Mouse (Mus musculus) midbrain, embryonic 12.5 days (tissue): ENCODE results near the gene Fbp1. TPM values are rescaled to one million over a fixed set of nuclear protein-coding genes. Genes with fewer than 3 reads are reported as not detected.
"Not testable (repeated sequence)": the region's sequence is repeated elsewhere in the genome, so short reads cannot be mapped to it uniquely, and the experiment has no call there.

Experiments
- ATAC-seq: fragments of 200-750 bp; cut with Nextera tagmentation; 2 replicates; pipeline ENCODE4 v1.8.0; 2017; ENCODE audit warnings: low read depth, moderate TSS enrichment, moderate library complexity; ENCODE audit not compliant: low FRiP score
- H3K27ac ChIP-seq: fragments of 300-500 bp; sonication (generic); replicated peaks from 2 replicates; pipeline ENCODE4 v1.5.1; 2016; ENCODE audit warnings: mild to moderate bottlenecking
- H3K27me3 ChIP-seq: fragments of 300-500 bp; sonication (generic); 2 replicates; pipeline ENCODE4 v1.6.1; 2016; ENCODE audit warnings: mild to moderate bottlenecking
- H3K36me3 ChIP-seq: fragments of 300-500 bp; sonication (generic); 2 replicates; pipeline ENCODE4 v1.6.1; 2016
- H3K4me1 ChIP-seq: fragments of 300-500 bp; sonication (generic); 2 replicates; pipeline ENCODE4 v1.6.1; 2016
- H3K4me2 ChIP-seq: fragments of 300-500 bp; sonication (generic); replicated peaks from 2 replicates; pipeline ENCODE4 v1.6.1; 2016; ENCODE audit warnings: mild to moderate bottlenecking, moderate library complexity
- H3K4me3 ChIP-seq: fragments of 300-500 bp; sonication (generic); 2 replicates; pipeline ENCODE4 v1.5.1; 2016; ENCODE audit warnings: mild to moderate bottlenecking
- H3K9ac ChIP-seq: fragments of 300-500 bp; sonication (generic); replicated peaks from 2 replicates; pipeline ENCODE4 v1.6.1; 2016; ENCODE audit warnings: mild to moderate bottlenecking, moderate library complexity
- H3K9me3 ChIP-seq: fragments of 300-500 bp; sonication (generic); 2 replicates; pipeline ENCODE4 v1.6.1; 2016; ENCODE audit warnings: mild to moderate bottlenecking
- WGBS: fragments of 180-500 bp; shearing (Covaris S2); methylation state at CpG from one replicate; pipeline ENCODE4 v1.1.7; 2016; 5-methylcytosine and 5-hydroxymethylcytosine counted together
- polyA plus RNA-seq: library from polyadenylated mRNA; unstranded; fragments of >200 nt; fragmentation: Nextera tagmentation; extraction: Ambion mirVana; gene quantifications from 2 replicates; pipeline ENCODE4 v1.2.1, GENCODE M21; 2016

Gene Fbp1
- polyA plus RNA-seq, 1 experiment from 2014 or later: not detected

DNA sequence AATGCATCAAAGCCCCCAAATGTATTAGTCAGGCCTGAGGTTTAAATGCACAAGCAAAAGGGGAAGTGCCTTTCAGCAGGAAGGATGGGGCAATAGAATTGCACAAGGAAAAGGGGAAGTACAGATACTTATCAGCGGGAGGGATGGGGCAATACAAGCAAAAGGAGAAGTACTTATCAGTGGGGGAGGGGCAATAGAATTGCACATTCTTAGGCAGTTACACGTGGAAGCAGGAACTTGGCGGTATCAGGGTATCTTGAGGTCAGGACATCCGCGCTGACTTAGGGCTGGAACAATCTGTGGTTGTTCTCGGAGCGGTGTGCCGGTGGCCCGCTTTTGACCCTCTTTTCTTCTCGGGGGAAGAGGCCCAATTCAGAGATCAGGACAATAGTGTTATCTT, 28.8 kb downstream of the Fbp1 start:
- WGBS: 86% methylated on average over 10 of the region's 10 CpGs
- ATAC-seq, H3K4me2 ChIP-seq: not testable (repeated sequence)

DNA sequence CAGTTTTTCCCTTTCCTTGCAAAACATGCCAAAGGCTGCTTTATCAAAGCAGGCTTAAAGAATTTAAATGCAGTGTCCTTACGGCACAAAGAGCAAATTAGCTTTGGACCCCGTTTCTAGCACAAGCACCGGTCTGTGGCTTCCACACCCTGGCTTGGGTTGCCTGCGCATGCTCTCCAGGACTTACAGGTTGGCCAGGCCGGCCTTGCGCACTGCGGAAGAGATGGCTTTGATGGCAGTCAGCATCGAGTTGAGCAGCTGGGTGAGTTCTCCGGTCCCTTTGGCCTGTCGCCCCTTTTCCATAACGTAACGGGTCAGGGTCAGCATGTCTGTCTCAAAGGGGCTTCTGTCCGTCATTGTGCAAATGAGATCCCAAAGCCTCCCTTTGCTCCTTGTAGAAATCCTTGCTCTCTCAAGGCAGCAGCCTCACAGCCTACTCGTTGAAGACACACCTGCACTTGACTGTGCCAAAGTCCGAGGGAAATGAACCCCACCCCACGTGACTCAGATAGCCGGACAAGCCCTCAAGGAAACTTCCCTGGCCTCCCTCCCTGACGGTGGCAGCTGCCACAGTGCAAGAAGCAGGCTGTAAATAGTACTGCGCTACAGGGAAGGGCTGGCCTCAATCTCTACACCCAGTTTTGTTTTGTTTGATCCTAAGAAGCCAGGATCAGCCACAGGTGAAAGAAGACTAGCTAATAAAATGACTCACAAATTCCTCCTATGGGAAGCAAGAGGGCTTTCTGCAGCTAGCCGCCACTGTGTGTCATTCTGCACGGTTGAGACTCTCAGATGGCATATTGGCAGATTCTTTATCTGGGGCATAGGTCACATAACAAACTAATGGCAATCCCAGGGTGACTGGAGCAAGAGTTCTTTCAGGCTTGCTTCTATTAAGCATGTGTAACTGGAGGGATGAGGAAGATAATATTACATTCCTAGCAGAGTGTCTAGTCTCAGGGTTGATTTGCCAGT, 29.9 kb downstream of the Fbp1 start, which contains the start of gene Fbp2:
TSS of gene Fbp2 (minus strand) at position 482 of the 975 bp plus-strand sequence.
- Histone ChIP-seq H3K9ac (no peak within 1 kb of the TSS), H3K27ac (no peak within 1 kb of the TSS), H3K4me3 (no peak within 1 kb of the TSS), H3K4me1 (peaks cover 4% of the 10 kb centered on the region; the same call in 1 of the 2 replicates), H3K27me3 (peaks cover 4% of the 10 kb centered on the region; the same call in 1 of the 2 replicates), H3K4me2 (no peak within 1 kb of the TSS), H3K9me3 (no peaks in the 10 kb centered on the region), H3K36me3 (no peaks in the 10 kb centered on the region)
- WGBS: 77% methylated on average over 21 of the region's 21 CpGs
- ATAC-seq: no peak

More for the DNA sequence above, 28.8 kb downstream of the Fbp1 start:
- H3K9ac ChIP-seq, H3K9me3 ChIP-seq, H3K36me3 ChIP-seq, H3K4me1 ChIP-seq, H3K27me3 ChIP-seq, H3K4me3 ChIP-seq, H3K27ac ChIP-seq: not testable (repeated sequence)

DNA sequence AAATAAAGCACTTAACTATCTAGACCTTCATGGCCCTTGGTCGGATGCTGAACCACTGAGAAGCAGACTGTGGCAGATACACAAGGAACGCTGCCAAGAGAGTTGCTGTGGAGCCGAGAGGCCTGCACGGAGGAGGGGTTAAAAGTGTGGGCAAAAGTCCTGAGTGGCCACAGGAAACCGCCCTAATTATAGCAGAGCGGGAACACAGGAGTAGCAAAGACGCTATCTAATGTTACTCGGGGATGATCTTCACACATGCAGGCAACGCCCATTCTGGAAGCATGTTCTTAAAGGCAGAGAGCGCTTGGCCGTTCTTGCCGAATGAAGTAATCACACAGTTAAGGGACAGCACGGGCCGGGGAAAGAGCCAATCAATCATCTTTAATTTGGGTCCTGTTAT, 31.2 kb downstream of the Fbp1 start:
- Histone ChIP-seq H3K4me2 (no peak overlapping the region), H3K36me3 (no peaks in the 10 kb centered on the region), H3K9ac (no peak overlapping the region), H3K27me3 (peaks cover 4% of the 10 kb centered on the region; the same call in 1 of the 2 replicates), H3K9me3 (no peaks in the 10 kb centered on the region), H3K4me3 (no peak overlapping the region), H3K4me1 (peaks cover 4% of the 10 kb centered on the region; the same call in 1 of the 2 replicates), H3K27ac (no peak overlapping the region)
- no peak for ATAC-seq
- 91% methylated on average over 14 of the region's 14 CpGs for WGBS

DNA sequence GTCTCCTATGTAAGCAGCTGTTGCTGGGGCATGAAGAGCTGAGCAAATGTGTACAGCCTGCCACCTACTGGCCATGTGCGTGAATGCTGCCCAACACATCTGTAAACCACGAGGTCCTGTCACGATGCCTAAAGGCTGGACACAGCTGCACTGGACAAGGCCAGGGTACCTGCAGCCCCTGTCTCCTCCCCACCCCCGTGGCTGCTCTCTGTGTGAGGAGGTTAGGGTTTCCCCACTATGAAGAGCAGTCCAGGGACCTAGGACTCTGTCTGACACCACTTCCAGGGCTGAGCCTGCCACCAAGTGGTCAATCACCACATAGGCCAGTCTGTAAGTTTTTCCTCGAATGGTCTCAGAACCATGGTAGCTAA, 31.8 kb downstream of the Fbp1 start:
- H3K9ac ChIP-seq: no peak overlapping the region

DNA sequence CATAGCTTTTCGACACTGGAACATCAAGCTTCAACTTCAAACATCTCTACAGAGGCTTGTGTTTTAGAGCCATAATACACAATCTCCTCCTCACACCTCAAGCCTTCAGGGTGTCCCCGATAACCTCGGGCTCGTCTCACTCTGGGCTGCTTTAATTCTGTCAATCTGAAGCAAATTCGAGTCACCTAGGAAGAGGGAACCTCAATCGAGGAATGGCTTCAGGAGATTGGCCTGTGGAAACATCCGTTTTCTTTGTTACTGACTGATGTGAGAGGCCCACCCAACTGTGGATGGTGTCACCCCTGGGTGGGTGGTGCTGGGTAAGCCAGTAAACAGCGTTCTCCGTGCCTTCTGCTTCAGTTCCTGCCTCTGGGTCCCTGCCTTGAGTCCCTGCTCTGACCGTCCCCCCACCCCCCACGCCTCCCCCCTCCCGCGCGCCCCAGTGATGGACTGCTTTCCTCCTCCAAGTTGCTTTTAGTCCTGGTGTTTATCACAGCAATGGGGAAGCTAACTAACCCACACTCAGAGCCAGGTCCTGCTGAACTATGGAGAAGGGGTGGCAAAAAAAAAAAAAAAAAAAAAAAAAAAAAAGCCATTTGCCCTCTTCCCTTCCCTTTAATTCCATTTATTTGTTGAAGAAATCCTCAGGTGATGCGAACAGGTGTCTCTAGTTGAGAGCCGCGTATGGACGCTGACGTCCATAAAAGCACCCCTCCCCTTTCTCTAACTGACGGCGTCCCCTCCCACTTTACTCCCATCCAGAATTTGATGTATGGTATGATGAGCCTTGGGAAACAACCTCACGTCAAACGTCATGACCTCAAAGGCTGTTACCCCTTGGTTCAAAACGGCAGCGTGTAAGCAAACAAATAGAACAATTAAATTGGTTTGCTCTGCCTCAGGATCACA, 32.4 kb downstream of the Fbp1 start:
- ATAC-seq: peak; percentile 13
- no peak overlapping the region for H3K9ac ChIP-seq

More for the DNA sequence above, 31.8 kb downstream of the Fbp1 start:
- H3K27me3 ChIP-seq: peaks cover 4% of the 10 kb centered on the region; the same call in 1 of the 2 replicates
- peak overlapping the region; percentile 26 for H3K4me3 ChIP-seq
- peaks cover 4% of the 10 kb centered on the region; the same call in 1 of the 2 replicates for H3K4me1 ChIP-seq
- WGBS: 4% methylated on average over 5 of the region's 5 CpGs
- no peak overlapping the region for H3K27ac ChIP-seq
- H3K36me3 ChIP-seq: no peaks in the 10 kb centered on the region
- no peaks in the 10 kb centered on the region for H3K9me3 ChIP-seq
- peak; percentile 92 for ATAC-seq
- H3K4me2 ChIP-seq: peak overlapping the region; percentile 48

DNA sequence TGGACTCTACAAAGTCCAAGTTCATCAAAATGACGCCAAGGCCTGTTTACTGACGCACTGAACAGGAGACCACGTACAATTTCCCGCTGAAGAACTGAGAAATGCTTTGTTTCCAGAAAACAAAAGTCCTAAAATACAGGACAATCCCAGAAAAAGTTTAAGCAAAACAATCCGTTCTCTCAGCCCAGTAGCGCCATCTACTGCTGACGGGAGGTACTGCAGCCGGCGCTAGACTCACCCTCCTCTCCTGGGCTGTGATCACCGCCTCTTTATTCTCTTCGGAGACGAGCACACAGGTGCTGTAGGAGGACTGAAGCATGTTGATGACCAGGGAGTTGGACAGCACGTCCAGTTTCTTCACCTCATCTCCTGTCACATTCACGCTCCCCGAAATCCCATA, 33.4 kb downstream of the Fbp1 start:
- H3K4me2 ChIP-seq: no peak overlapping the region; the same call in 1 of the 2 replicates
- H3K4me3 ChIP-seq: no peak overlapping the region
- H3K9ac ChIP-seq: no peak overlapping the region
- H3K27ac ChIP-seq: no peak overlapping the region
- peaks cover 4% of the 10 kb centered on the region; the same call in 1 of the 2 replicates for H3K4me1 ChIP-seq
- H3K27me3 ChIP-seq: peaks cover 4% of the 10 kb centered on the region; the same call in 1 of the 2 replicates
- no peak for ATAC-seq
- H3K9me3 ChIP-seq: no peaks in the 10 kb centered on the region
- WGBS: 10% methylated on average over 15 of the region's 15 CpGs
- no peaks in the 10 kb centered on the region for H3K36me3 ChIP-seq

More for the DNA sequence above, 32.4 kb downstream of the Fbp1 start:
- Histone ChIP-seq H3K4me1 (peaks cover 4% of the 10 kb centered on the region; the same call in 1 of the 2 replicates), H3K27me3 (peaks cover 4% of the 10 kb centered on the region; the same call in 1 of the 2 replicates), H3K4me3 (peak overlapping the region; percentile 26), H3K27ac (no peak overlapping the region), H3K9me3 (no peaks in the 10 kb centered on the region), H3K4me2 (peak overlapping the region; percentile 48), H3K36me3 (no peaks in the 10 kb centered on the region)
- WGBS: 34% methylated on average over 25 of the region's 25 CpGs

DNA sequence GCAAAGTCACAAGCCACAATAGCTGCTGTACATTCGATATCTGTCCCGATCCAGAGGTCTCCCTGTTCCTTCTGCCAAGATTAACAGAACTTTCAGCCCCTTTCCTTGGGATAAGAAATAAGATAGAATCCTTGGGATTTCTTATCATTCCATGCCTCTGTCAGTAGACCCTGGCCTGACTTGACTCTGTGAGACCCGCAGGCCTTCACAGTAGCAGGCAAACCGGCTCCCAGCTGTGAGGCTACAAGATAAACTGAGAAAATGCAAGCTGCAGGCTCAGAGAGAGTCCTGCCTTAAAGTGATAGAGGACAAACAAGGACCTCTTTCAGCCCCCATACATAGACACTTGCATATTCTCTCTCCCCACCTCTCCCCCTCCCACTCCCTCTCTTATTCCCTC, 54.7 kb downstream of the Fbp1 start:
- WGBS: 47% methylated on average over 4 of the region's 4 CpGs
- Histone ChIP-seq H3K4me3 (no peak overlapping the region), H3K9ac (no peak overlapping the region), H3K27ac (no peak overlapping the region), H3K4me1 (no peaks in the 10 kb centered on the region), H3K4me2 (no peak overlapping the region), H3K27me3 (no peaks in the 10 kb centered on the region), H3K36me3 (no peaks in the 10 kb centered on the region), H3K9me3 (0 out of 2 replicates have a peak, but pooled peaks cover 2% of the 10 kb centered on the region)
- no peak for ATAC-seq

DNA sequence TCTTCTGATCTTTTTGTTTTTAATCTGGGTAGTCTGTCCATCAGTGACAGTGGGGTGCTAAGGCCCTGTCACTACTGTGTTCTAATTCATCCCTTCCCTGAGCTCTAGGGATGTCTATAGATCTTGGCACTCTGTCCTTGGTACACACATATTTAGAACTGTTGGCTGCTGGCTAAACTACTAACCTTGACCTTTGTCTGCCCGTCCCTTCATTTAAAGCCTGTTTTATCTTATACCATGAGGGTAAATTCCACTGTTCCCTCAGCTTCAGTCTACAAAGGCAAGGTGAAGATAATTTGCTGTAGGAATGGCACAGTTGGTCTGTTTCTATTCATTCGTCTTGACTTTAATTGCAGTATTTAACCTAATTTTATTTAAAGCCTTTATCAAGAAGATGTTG, 55.8 kb downstream of the Fbp1 start:
- Histone ChIP-seq H3K27ac (no peak overlapping the region), H3K36me3 (no peaks in the 10 kb centered on the region), H3K9ac (no peak overlapping the region), H3K4me1 (no peaks in the 10 kb centered on the region), H3K27me3 (no peaks in the 10 kb centered on the region), H3K4me3 (no peak overlapping the region), H3K4me2 (no peak overlapping the region), H3K9me3 (0 out of 2 replicates have a peak, but pooled peaks cover 2% of the 10 kb centered on the region)
- 80% methylated on average over 2 of the region's 2 CpGs for WGBS
- ATAC-seq: no peak

DNA sequence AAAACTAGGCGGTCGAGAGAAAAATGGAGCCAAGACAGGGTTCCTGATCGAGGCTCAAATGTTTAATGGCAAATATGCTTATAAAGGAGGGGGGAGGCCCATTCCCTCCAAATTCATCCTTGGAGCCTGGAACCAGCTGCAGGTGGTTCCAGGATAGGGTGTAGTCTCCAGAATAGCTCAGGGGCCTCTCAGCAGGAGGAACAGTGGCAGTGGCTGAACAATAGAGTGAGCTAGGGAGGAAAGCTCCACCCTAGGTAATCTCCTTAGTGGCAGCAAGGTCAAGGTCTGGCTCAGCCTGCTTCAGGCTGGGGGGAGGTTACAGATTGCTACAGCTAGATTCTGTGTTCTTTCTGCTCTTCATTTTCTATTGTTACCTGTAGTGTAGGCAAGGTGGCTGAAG, 72.4 kb downstream of the Fbp1 start:
- H3K4me2 ChIP-seq, H3K4me3 ChIP-seq, H3K9me3 ChIP-seq, H3K4me1 ChIP-seq, H3K9ac ChIP-seq, H3K27ac ChIP-seq, H3K27me3 ChIP-seq, H3K36me3 ChIP-seq, ATAC-seq: not testable (repeated sequence)
- 84% methylated on average over 3 of the region's 3 CpGs for WGBS
